Mouse (Mus musculus) skeletal muscle tissue, adult 2 months (tissue): ENCODE data around the gene Nxf7.
"Not testable (repeated sequence)": the region's sequence is repeated elsewhere in the genome, so short reads cannot be mapped to it uniquely, and the experiment has no call there.

Source experiments
- DNase-seq: peaks from one replicate; pipeline ENCODE4 v3.0.0-alpha.2; 2012; ENCODE audit warnings: low read depth, low spot score

Nxf7 gene

DNA sequence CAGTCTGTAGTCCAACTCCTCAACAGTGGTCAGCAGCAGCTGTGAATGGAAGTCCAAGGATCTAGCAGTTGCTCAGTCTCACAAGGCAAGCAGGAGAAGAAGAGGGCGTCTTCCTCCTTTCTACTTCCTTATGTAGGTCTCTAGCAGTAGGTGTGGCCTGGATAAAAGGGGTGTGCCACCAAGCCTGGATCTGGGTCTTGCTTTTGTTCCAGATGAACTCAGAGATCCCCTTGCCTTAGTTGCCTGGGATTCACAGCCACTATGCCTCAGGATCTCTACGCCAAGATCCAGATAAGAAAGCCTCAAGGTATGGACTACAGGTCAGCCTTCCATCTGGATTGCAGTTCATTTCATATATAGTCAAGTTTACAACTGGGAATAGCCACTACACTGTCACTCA, at the start of gene Nxf7:
Nxf7 (minus strand) TSS at position 101 of the 400 bp plus-strand sequence.
- no peak for DNase-seq

DNA sequence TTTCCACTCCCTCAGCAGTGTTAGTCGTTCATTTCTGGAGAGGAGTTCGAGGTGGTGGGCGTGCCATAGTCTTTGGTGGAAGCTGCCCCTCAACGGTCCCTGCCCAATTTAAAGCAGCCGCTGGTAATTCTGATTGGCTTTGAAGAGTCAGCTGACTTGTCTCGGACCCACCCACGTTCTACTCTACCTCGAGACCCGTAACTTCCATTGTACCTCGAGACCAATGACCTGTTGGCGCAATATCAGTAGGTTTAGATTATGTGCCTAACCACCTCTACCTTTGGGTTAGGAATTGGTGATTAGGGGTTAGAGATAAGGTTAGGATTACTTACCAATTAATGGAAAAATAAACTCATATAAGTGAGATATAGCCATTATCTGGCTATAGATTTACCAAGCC, 29.0 kb upstream of the Nxf7 start, which contains the start of gene Prame:
Prame (minus strand) TSS at position 101 of the 400 bp plus-strand sequence.
- DNase-seq, result no peak

DNA sequence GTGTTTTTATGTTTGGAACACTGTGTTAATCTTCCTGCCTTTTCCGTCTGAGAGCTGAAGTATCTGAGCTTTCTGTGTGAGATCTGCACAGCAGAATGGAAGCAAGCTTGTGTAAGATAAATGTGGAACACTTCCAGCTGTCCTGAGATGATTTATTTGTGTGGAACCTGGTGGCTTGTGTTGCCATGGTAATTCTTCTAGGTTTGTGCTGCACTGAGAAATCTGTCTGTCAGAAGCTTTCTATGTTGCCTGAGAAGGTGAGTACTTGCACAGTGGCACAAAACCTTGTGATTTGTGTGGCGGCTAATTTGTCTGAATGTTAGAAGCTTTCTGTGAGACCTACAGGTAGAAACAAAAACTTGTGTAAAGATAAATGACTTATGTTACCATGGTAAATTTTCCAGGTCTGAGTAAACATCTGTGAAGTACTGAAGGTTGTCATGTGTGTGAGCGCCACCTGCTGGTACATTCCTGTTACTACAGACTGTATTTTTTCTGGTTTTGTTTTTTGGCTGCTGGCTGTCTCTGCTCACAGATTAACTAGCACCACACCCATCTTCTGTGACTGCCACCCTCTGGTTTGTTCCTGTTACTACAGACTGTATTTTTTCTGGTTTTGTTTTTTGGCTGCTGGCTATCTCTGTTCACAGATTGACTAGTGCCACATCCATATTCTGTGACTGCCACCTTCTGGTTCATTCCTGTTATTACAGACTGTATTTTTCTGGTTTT, 2.9 kb upstream of the Nxf7 start:
- DNase-seq, result peak; percentile 27

DNA sequence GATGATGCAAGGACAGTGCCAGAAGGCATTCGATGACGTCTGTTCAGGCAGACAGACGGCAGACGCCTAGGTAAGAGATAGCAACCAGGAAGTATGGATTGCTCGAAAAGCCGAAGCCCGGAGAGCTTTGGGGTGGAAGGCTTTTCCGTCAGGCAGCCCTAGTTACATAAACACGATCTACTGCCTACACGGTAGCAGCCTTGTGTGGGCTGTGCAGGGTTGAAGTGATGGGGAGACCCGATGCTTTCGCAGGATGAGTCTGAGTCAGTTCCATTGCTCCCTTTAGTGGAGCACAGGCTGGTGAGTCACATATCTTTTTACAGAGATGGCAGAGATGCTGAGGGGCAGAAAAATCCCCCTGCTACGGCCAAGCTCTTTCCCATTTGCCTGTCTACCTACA, 481 bp downstream of the Nxf7 start:
- DNase-seq, result no peak

DNA sequence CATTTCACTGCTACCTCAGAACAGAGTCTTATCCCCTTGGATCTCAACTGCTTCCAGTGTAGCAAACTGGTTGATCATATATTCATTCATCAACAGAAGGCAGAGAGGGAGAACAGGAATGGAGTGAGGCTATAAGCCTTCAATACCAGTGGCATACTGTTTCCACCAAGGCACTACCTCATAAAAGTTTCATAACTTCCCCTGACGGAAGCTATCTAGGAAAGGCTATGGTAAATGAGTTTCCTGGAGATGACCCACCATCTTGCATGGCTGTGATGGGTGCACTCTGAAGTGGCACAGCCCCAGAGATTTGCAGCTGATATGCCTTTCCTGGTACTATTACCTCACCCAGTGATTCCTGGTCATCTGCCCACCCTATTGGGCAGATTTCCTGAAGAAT, 22.2 kb downstream of the Nxf7 start:
- DNase-seq, result no peak

DNA sequence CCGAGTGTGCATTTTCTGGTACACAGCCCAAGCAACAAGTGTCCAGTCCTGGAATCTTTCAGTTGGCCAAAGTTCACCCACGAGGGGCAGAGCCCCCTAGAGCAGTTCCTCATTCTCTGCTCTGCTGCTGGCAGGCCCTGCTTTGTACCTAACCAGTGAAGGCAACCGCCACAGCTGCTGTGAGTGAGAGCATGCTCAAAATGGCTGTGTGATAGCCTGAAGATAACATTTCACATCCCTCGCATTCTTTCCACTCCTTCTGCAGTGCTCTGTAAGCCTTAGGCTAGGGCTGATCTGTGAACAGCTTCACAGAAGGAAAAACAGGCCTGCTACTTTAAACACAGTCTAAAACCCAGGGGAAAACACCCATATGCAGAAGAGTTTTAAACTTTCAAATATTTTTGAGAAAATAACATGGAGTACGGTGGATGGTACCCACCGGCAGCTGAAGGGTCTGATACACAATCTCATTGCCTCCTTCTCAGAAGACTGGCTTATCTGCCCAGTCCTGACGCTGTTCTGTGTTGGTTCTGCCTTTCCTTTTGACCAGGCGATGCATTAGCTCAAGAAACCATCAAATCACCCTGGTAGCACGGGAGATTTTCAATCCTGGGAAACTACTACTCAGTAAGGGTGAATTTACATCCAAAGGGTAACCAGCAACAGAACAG, 23.5 kb downstream of the Nxf7 start:
- DNase-seq, result not testable (repeated sequence)

DNA sequence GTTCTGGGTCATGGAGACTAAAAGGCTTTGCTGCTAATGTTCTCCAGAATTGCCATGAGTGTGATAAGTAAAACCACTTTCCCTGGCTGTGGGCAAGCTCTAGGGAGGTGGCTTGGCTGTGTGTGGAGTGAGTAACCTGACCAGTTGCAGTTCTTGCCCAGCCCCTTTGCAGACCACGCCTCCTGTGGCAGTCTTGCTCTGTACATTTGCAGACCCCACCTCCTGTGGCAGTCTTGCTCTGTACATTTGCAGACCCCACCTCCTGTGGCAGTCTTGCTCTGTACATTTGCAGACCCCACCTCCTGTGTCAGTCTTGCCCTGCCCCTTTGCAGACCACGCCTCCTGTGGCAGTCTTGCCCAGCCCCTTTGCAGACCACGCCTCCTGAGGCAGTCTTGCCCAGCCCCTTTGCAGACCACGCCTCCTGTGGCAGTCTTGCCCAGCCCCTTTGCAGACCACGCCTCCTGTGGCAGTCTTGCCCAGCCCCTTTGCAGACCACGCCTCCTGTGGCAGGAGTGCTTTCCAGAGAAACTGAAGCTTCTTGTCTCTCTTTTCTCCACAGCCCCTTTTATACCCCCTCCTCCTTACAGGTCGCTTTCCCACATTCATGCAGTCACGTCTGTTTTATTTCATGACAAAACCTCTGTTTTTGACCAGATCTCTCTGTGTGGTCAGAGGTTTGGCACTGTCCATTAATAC, 24.2 kb downstream of the Nxf7 start:
- DNase-seq, result not testable (repeated sequence)

DNA sequence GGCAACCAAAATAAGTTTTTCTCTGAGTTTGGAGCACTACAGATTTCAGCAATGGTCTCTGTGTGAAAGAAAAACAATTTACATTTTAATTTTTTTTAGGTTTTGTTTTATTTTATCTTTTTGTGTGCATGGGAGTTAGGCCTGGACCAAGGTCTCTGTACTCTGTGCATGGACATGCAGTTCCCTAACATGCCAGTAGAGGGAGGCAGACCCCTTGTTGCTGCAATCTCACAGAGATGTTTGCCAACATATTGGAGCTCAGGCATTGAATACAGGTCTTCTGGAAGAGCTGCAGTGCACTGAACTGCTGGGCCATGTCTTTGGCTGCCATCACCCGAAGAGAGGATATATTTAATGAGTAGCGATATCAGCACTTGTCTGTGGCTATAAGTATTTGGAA, 29.1 kb downstream of the Nxf7 start:
- peak; percentile 11 for DNase-seq

DNA sequence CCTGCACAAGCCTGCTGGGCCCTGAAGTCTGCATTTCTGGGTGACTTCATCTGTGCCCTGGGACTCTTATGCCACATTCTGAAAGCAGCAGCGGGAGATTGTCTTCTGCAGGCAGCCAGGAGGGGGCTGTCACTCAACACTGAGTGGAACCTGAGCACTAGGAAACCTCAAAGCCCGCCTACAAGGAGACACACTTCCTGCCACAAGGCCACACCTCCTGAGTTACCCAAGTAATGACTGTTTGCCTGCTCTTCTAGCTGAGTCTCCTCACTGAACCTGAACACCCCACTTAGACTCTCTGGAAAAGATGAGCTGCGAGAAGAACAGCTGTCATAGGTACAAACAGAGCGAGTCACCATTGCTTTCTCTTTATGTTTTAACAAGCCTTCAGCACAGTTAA, 33.6 kb downstream of the Nxf7 start:
- not testable (repeated sequence) for DNase-seq

DNA sequence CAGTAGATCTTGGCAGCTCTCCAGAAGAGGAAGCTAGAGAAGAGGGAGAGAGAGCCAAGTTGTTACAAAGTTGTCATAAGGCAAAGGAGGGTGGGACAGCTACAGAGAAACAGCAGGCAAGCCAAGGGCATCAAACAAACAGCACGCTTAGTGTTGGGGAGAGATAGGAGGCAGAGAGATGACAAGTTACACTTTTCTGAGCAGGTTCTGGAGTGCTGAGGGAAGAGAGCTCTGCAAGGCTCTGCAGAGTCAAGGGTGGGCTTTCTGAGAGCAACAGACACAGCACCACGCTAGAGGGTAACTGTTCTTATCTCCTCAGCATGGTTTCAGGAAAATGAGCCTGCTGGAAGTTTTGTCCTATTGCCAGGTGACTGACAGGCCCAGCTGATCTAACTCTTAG, 35.7 kb downstream of the Nxf7 start:
- no peak for DNase-seq

DNA sequence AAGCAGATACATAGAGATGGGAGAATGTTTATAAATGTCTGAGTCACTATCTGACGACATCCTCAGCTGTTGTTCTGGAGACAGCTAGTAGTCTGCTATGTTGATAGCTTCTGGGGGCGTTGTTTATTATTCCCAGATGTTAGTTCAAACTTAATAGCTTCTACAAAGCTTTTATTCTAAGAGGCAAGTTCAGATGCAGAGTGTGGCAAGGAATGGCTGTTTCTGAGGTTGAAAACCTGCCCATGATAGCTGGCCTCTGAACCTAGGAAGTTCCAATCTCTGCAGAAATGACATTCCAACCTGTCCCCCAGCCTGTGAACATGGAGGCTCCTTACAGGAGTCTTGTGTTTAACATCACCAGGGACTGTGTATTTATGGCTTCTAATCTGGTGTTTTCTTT, 36.9 kb downstream of the Nxf7 start:
- DNase-seq, result not testable (repeated sequence)

DNA sequence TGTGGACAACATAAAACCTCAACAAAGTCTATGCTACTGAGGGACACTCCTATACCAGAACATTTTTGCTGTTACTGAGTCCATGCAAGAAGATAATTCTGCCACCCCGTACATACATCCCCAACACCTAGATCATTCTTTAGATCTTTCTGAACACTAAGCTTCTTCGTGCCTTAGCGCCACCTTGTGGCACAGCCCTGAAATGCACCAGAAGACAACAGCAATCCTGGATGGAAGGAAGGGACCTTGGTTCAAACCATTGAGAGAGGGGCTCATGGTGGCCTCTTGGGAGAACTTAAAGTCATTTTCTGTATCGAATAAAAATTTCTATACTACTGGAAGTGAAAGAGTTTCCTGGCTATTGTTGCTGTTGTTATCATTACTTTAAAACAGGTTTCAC, 37.6 kb downstream of the Nxf7 start:
- not testable (repeated sequence) for DNase-seq

DNA sequence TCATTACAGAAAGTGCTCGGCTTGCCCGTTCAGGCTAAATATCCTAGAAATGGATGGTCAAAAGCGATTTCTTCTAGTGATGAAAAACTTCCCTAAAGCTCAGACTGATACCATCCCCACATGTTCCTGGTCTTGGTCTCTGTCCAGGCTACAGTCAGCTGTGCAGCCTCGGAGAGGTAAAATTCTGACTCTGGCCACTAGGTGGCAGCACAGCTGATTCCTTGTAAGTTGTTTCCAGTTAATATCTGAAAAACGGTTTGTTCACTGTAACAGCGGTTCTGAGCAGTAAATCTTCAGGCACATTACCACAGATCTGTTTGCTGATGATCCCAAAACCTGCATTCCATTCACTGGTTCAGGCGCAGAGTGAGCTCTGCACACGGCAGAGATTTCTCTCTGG, 38.9 kb downstream of the Nxf7 start:
- not testable (repeated sequence) for DNase-seq
